Mouse (Mus musculus) olfactory bulb, adult 2 months (tissue): ENCODE data around the gene Gnai2. TPM values are rescaled to one million over a fixed set of nuclear protein-coding genes. Genes with fewer than 3 reads are reported as not detected.
A peak's percentile ranks its signal among the peaks of the same experiment; 100 is the strongest.
"Not testable (repeated sequence)": the region's sequence is repeated elsewhere in the genome, so short reads cannot be mapped to it uniquely, and the experiment has no call there.

Experiments used
- H3K27ac ChIP-seq: fragments of 200-500 bp; 2 replicates; pipeline ENCODE4 v1.5.1; 2012; ENCODE audit warnings: low read depth, low read length; ENCODE audit not compliant: insufficient read depth
- H3K4me1 ChIP-seq: fragments of 200-500 bp; 2 replicates; pipeline ENCODE4 v1.6.1; 2012; ENCODE audit warnings: low read length; ENCODE audit not compliant: control insufficient read depth, insufficient read depth
- H3K4me3 ChIP-seq: fragments of 200-500 bp; 2 replicates; pipeline ENCODE4 v1.5.1; 2012; ENCODE audit warnings: mild to moderate bottlenecking, low read depth, low read length, moderate library complexity; ENCODE audit not compliant: insufficient read depth
- CTCF ChIP-seq: fragments of 200-500 bp; IDR thresholded peaks from 2 replicates; pipeline ENCODE4 v1.5.1; 2012; ENCODE audit warnings: low read depth, mild to moderate bottlenecking, low read length, moderate library complexity; ENCODE audit not compliant: insufficient read depth
- POLR2A ChIP-seq: fragments of 200-500 bp; IDR thresholded peaks from 2 replicates; pipeline ENCODE4 v1.6.1; 2012; ENCODE audit warnings: mild to moderate bottlenecking, low read depth, low read length, moderate library complexity; ENCODE audit not compliant: insufficient read depth
- WGBS: fragments of 180-500 bp; shearing (Covaris S2); methylation state at CpG from one replicate; pipeline ENCODE4 v1.1.7; 2018; 5-methylcytosine and 5-hydroxymethylcytosine counted together
- polyA plus RNA-seq: library from polyadenylated mRNA; stranded (reverse); fragments of >200 nt; gene quantifications from 2 replicates; pipeline ENCODE4 v1.2.4, GENCODE M21; 2012; ENCODE audit warnings: low replicate concordance; ENCODE audit not compliant: missing spikeins, insufficient read depth, insufficient read length

The Gnai2 gene
- polyA plus RNA-seq, 1 experiment = 1,429 TPM

DNA sequence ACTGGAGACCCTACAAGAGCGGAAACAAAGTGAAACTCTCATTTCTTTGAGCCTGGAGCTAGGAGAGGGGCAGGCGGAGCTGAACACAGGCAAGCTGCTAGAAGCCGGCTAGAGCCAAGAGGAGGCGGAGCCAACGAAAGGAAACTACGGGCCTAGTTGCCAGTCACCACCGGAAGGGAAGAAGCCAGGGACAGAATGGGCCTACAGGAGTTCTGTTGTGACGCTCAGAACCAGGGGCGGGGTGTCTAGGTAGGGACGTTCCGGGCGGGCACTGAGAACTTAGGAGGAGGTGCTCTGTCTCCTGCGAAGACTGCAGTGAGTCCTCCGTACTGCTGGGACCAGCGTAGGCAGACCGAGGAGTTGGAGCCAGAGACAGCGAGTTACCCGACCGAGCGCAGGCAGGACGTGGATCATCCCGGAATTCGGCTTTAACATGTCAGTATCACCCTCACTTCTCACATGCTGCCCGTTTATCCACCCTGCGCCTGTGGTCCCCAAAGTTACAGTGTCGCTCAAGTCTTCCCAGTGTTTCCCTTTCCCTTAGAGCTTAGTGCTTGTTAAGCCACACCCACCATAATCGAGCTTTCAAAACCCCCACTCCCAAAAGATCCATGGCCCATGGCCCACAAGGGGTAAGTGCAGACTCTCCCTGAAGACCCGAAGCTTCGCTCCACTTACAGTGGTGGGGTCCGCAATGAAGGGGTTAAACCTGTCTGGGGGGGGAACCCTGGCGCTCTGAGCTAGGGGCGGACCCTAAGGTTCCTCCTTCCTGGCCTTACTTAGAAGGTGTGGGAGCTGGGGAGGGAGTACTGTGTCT lies 54.5 kb downstream of the Gnai2 start, which contains the start of gene Hyal3:
Gene Hyal3 (plus strand): TSS at position 318 of the 817 bp plus-strand sequence.
- peaks cover 16% of the 10 kb centered on the region for H3K4me1 ChIP-seq
- H3K27ac ChIP-seq = peak within 1 kb of the TSS; percentile 40
- TF ChIP-seq POLR2A = peak; percentile 68; the same call in 1 of the 2 replicates
- TF ChIP-seq CTCF = no peak
- under 1% methylated on average over 32 of the region's 32 CpGs for WGBS
- peak within 1 kb of the TSS; percentile 61 for H3K4me3 ChIP-seq

DNA sequence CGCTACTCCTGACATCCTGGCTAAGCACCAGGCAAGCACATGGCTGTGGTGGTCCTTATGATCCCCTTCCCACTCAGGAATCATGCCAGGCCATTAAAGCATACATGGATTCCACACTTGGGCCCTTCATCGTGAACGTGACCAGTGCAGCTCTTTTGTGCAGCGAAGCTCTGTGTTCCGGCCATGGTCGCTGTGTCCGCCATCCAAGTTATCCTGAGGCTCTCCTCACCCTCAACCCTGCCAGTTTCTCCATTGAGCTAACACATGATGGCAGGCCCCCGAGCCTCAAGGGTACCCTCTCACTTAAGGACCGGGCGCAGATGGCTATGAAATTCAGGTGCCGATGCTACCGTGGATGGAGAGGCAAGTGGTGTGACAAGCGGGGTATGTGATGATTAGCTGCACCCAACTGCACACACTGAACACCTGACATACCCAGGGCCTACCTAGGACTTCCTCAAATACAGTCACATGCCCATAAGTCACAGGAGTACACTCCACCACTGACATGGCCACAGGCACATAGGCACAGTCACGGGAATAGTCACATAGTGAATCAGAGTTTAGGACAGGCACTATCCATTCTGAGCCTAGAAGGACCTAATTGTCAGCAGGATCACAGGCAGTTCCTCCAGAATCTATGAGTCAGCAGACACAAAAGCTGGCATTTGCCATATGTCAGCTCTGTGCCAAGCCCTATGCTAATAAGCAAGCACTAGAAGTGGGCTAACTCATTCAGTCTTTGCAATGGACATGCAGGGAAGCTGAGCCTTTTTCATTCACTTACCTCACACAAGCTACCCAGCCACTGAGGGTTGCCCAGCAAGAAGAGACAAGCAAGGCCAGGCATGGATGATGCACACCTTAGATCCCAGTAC lies 55.9 kb downstream of the Gnai2 start:
- TF ChIP-seq POLR2A (no peak), CTCF (no peak)
- WGBS = 88% methylated on average over 14 of the region's 14 CpGs
- no peak overlapping the region for H3K4me3 ChIP-seq
- H3K4me1 ChIP-seq = peaks cover 16% of the 10 kb centered on the region
- no peak overlapping the region for H3K27ac ChIP-seq

- H3K4me3 ChIP-seq = no peak within 1 kb of the TSS
- H3K4me1 ChIP-seq = peaks cover 16% of the 10 kb centered on the region
- H3K27ac ChIP-seq = no peak within 1 kb of the TSS
- TF ChIP-seq CTCF = no peak
- TF ChIP-seq POLR2A = no peak
- 76% methylated on average over 3 of the region's 3 CpGs for WGBS
These were observed 56.6 kb downstream of the Gnai2 start, which contains the start of gene Naa80 for GRCm38 (mm10) chr9:107578587-107578986. TSS of gene Naa80 (plus strand) at chr9:107578887.

DNA sequence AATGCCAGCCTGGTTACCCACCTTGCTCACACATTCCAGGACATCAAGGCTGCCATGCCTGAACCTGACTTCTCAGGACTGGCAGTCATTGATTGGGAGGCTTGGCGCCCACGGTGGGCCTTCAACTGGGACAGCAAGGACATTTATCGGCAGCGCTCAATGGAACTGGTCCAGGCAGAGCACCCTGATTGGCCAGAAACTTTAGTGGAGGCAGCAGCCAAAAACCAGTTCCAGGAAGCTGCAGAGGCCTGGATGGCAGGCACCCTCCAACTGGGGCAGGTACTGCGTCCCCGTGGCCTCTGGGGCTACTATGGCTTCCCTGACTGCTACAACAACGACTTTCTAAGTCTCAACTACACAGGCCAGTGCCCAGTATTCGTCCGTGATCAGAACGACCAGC lies 57.3 kb downstream of the Gnai2 start:
- no peak for TF ChIP-seq POLR2A
- no peak for TF ChIP-seq CTCF
- H3K27ac ChIP-seq = no peak overlapping the region
- 85% methylated on average over 10 of the region's 10 CpGs for WGBS
- no peak overlapping the region for H3K4me3 ChIP-seq
- H3K4me1 ChIP-seq = peaks cover 16% of the 10 kb centered on the region

GRCm38 (mm10) chr9:107576357-107577107 lies 58.6 kb downstream of the Gnai2 start, which contains the start of gene Hyal1:
TSS of gene Hyal1 (plus strand) at chr9:107576927.
- 29% methylated on average over 16 of the region's 16 CpGs for WGBS
- Histone ChIP-seq H3K4me1 (peaks cover 13% of the 10 kb centered on the region), H3K4me3 (peak within 1 kb of the TSS; percentile 21), H3K27ac (peak within 1 kb of the TSS; percentile 7; the same call in 1 of the 2 replicates)
- TF ChIP-seq CTCF (no peak), POLR2A (no peak)

DNA sequence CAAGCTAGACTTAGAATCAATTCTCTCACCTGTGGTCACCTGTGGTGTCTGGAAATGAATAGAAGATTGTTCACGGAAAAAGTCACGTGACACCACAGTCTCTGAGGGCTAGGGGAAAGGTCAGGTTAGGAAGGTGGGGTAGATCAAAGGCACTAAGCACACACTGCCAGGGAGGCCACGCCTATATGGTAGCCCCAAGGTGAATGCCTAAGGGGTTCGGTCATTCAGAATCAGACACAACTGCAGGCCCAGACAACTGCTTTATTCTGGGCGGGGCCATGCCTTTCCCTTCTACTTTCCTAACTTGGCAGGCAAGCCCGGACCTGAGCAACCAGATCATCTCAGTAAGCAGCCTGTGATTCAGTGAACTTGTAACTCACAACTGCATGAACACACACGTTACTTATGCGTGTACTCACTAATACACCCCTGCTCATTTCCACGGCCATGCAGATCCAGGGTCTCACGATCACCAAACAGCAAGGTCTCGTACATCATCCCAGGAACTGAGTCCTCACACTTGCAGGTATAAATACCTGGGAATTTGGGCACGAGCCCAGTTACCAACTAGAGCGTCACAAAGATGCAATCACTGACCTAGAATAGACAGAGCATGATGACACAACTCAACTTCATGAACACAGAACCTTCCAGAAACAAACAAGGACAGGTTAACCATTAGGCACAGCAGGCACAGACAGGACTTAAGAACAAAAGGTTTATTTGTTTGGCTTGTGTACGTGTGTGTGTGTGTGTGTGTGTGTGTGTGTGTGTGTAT lies 59.4 kb downstream of the Gnai2 start:
- 81% methylated on average over 14 of the region's 14 CpGs for WGBS
- TF ChIP-seq CTCF (no peak), POLR2A (no peak)
- Histone ChIP-seq H3K4me3 (no peak overlapping the region), H3K27ac (no peak overlapping the region), H3K4me1 (peaks cover 17% of the 10 kb centered on the region)

- H3K4me1 ChIP-seq = peaks cover 20% of the 10 kb centered on the region
- H3K4me3 ChIP-seq, H3K27ac ChIP-seq: not testable (repeated sequence)
- 83% methylated on average over 6 of the region's 6 CpGs for WGBS
These were observed 61.4 kb downstream of the Gnai2 start for GRCm38 (mm10) chr9:107573774-107574173.

DNA sequence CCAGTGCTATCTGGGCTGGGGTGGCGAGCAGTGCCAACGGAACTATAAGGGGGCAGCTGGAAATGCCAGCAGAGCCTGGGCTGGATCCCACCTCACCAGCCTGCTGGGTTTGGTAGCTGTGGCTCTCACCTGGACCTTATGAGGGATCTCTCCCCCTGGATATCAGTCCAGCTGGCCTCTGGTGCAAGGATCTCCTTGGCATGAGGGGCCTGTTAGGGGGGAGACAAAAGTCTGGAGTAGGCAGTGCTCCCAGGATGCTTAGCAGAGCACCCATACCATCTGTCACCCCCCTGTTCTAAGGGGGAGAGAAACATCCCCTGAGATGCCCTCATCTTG lies 62.9 kb downstream of the Gnai2 start:
- Histone ChIP-seq H3K4me3 (no peak overlapping the region), H3K27ac (no peak overlapping the region), H3K4me1 (peaks cover 31% of the 10 kb centered on the region)
- 98% methylated on average over 2 of the region's 2 CpGs for WGBS
- TF ChIP-seq POLR2A (no peak), CTCF (no peak)
